Mouse (Mus musculus) forebrain, embryonic 14.5 days (tissue): ENCODE results near the gene Nrxn1. TPM values are rescaled to one million over a fixed set of nuclear protein-coding genes. Genes with fewer than 3 reads are reported as not detected.

ENCODE experiments used
- ATAC-seq: fragments of 200-750 bp; cut with Nextera tagmentation; 2 replicates; pipeline ENCODE4 v1.8.0; 2017; ENCODE audit warnings: mild to moderate bottlenecking, moderate library complexity
- DNase-seq: peaks from one replicate; pipeline ENCODE4 v3.0.0-alpha.2; 2015; ENCODE audit warnings: low spot score
- H3K27ac ChIP-seq: fragments of 300-500 bp; sonication (generic); 2 replicates; pipeline ENCODE4 v1.5.1; 2014; ENCODE audit warnings: low read depth, mild to moderate bottlenecking, control low read depth, low read length, moderate library complexity
- H3K27me3 ChIP-seq: fragments of 300-500 bp; sonication (generic); replicated peaks from 2 replicates; pipeline ENCODE4 v1.6.1; 2014; ENCODE audit warnings: low read length, control low read depth, mixed read lengths; ENCODE audit not compliant: control insufficient read depth, insufficient read depth
- H3K36me3 ChIP-seq: fragments of 300-500 bp; sonication (generic); 2 replicates; pipeline ENCODE4 v1.6.1; 2014; ENCODE audit warnings: low read length, control low read depth; ENCODE audit not compliant: control insufficient read depth, insufficient read depth
- H3K4me1 ChIP-seq: fragments of 300-500 bp; sonication (generic); 2 replicates; pipeline ENCODE4 v1.6.1; 2014; ENCODE audit warnings: antibody characterized with exemption, low read length, control low read depth; ENCODE audit not compliant: control insufficient read depth, insufficient read depth
- H3K4me2 ChIP-seq: fragments of 300-500 bp; sonication (generic); 2 replicates; pipeline ENCODE4 v1.6.1; 2014; ENCODE audit warnings: mild to moderate bottlenecking, control low read depth, low read length
- H3K4me3 ChIP-seq: fragments of 300-500 bp; sonication (generic); 2 replicates; pipeline ENCODE4 v1.5.1; 2014; ENCODE audit warnings: low read depth, low read length, control low read depth
- H3K9ac ChIP-seq: fragments of 300-500 bp; sonication (generic); 2 replicates; pipeline ENCODE4 v1.6.1; 2014; ENCODE audit warnings: mild to moderate bottlenecking, low read length, control low read depth, moderate library complexity
- H3K9me3 ChIP-seq: fragments of 300-500 bp; sonication (generic); replicated peaks from 2 replicates; pipeline ENCODE4 v1.6.1; 2016; ENCODE audit warnings: low read length, control low read depth, mixed read lengths; ENCODE audit not compliant: control insufficient read depth
- WGBS: fragments of 180-500 bp; shearing (Covaris S2); extraction: QIAGEN DNeasy Blood & Tissue Kit; methylation state at CpG from one replicate; pipeline ENCODE4 v1.1.7; 2014; 5-methylcytosine and 5-hydroxymethylcytosine counted together
- polyA plus RNA-seq: library from polyadenylated mRNA; unstranded; fragments of >200 nt; fragmentation: Nextera tagmentation; extraction: Ambion mirVana; gene quantifications from 2 replicates; pipeline ENCODE4 v1.2.1, GENCODE M21; 2014

Gene Nrxn1
- polyA plus RNA-seq, 1 experiment from 2014 or later: 69.8 TPM

DNA sequence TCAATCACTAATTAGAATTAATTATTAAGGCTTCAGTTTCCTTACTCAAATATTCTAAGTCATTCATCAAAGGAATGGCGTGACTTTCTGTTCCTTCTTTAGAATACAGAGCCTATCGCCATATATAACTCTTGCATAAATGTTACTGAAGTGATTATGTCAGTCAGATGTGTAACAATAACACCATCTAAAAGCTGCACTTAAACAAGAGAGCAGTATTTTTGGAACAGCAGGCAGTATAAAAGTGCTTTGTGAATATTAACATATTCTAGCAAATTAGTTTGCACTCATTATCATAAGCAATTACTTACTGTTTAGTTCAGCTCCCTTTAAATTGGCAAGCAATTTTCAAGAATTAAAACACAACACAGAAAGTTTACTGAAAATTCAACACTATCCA, 716.3 kb downstream of the Nrxn1 start:
- no peaks in the 10 kb centered on the region for H3K9me3 ChIP-seq
- H3K27me3 ChIP-seq: no peaks in the 10 kb centered on the region
- WGBS: 49% methylated on average over 2 of the region's 2 CpGs
- no peak overlapping the region for H3K4me2 ChIP-seq
- no peak overlapping the region for H3K4me3 ChIP-seq
- no peaks in the 10 kb centered on the region for H3K4me1 ChIP-seq
- H3K27ac ChIP-seq: no peak overlapping the region
- peak; percentile 38 for DNase-seq
- no peaks in the 10 kb centered on the region for H3K36me3 ChIP-seq
- no peak for ATAC-seq
- no peak overlapping the region for H3K9ac ChIP-seq

- ATAC-seq (no peak), DNase-seq (no peak)
- Histone ChIP-seq H3K27me3 (no peaks in the 10 kb centered on the region), H3K9ac (no peak overlapping the region), H3K4me2 (no peak overlapping the region), H3K9me3 (no peaks in the 10 kb centered on the region), H3K4me3 (no peak overlapping the region), H3K36me3 (no peaks in the 10 kb centered on the region), H3K4me1 (no peaks in the 10 kb centered on the region), H3K27ac (no peak overlapping the region)
- WGBS: 84% methylated on average over 4 of the region's 4 CpGs
These were observed 730.7 kb downstream of the Nrxn1 start for GRCm38 (mm10) chr17:90362169-90362568.

- Histone ChIP-seq H3K9me3 (no peaks in the 10 kb centered on the region), H3K4me2 (no peak overlapping the region), H3K4me3 (no peak overlapping the region), H3K36me3 (no peaks in the 10 kb centered on the region), H3K27me3 (no peaks in the 10 kb centered on the region), H3K4me1 (0 out of 2 replicates have a peak, but pooled peaks cover 5% of the 10 kb centered on the region), H3K9ac (no peak overlapping the region), H3K27ac (peak overlapping the region; percentile 29; the same call in 1 of the 2 replicates)
- peak; percentile 73 for DNase-seq
- WGBS: 51% methylated on average over 5 of the region's 5 CpGs
- peak; percentile 71 for ATAC-seq
These were observed 743.3 kb downstream of the Nrxn1 start for GRCm38 (mm10) chr17:90349385-90350095.

- H3K36me3 ChIP-seq: no peaks in the 10 kb centered on the region
- H3K4me1 ChIP-seq: 0 out of 2 replicates have a peak, but pooled peaks cover 5% of the 10 kb centered on the region
- no peak overlapping the region for H3K9ac ChIP-seq
- H3K27me3 ChIP-seq: no peaks in the 10 kb centered on the region
- DNase-seq (peak; percentile 67), ATAC-seq (peak; percentile 57; the same call in 1 of the 2 replicates)
- no peak overlapping the region for H3K4me3 ChIP-seq
- peak overlapping the region; percentile 9; the same call in 1 of the 2 replicates for H3K27ac ChIP-seq
- no peaks in the 10 kb centered on the region for H3K9me3 ChIP-seq
- WGBS: 51% methylated on average over 3 of the region's 3 CpGs
- no peak overlapping the region for H3K4me2 ChIP-seq
These were observed 746.0 kb downstream of the Nrxn1 start for GRCm38 (mm10) chr17:90346735-90347475.

DNA sequence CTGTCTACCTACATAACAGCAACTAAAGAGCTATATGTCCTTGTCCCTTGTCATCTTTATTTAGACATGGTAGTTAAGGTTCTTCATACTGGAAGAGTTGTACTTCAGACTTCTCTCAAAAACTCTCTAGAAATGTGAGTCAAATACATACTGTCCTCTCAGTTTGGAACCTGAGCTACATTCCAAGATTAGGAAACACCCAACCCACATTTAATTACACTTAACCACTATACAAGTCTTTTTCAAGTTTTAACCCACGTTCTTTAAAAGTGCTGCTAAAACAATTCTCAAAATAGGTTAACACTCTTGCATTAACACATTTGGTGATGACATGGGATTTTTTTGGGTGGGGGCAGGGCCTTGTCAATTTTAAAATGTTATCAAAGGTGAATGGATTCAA, 759.4 kb downstream of the Nrxn1 start:
- no peak for ATAC-seq
- no peak for DNase-seq
- WGBS: 92% methylated on average over 1 of the region's 1 CpGs
- H3K9me3 ChIP-seq: no peaks in the 10 kb centered on the region
- H3K36me3 ChIP-seq: no peaks in the 10 kb centered on the region
- H3K4me2 ChIP-seq: no peak overlapping the region
- H3K27ac ChIP-seq: no peak overlapping the region
- H3K4me3 ChIP-seq: no peak overlapping the region
- H3K9ac ChIP-seq: no peak overlapping the region
- no peaks in the 10 kb centered on the region for H3K4me1 ChIP-seq
- H3K27me3 ChIP-seq: no peaks in the 10 kb centered on the region

- WGBS: 88% methylated on average over 6 of the region's 6 CpGs
- DNase-seq (no peak), ATAC-seq (no peak)
- Histone ChIP-seq H3K9me3 (no peaks in the 10 kb centered on the region), H3K36me3 (no peaks in the 10 kb centered on the region), H3K4me2 (no peak overlapping the region), H3K27ac (no peak overlapping the region), H3K4me1 (no peaks in the 10 kb centered on the region), H3K9ac (no peak overlapping the region), H3K27me3 (no peaks in the 10 kb centered on the region), H3K4me3 (no peak overlapping the region)
These were observed 769.2 kb downstream of the Nrxn1 start for GRCm38 (mm10) chr17:90323674-90324073.

DNA sequence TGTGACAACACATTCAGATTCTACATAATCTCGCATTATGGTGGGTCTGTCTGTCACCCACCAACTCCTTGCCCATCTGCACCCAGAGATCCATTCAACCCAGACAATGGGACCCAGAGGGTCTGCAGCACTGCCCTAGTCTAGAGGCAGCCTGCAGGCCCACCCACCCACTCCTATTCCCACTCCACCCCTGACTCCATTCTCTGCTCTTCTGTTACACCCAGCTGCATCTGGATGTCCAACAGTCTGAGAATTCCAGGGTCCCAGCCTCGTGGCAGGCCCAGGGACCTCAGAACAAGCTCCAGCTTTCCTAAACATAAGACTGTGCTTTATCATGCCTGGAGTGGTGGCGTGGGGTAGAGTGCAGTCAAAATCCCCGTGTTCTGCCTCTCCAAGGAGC, 820.6 kb downstream of the Nrxn1 start:
- WGBS: 70% methylated on average over 4 of the region's 4 CpGs
- DNase-seq (no peak), ATAC-seq (no peak)
- no peaks in the 10 kb centered on the region for H3K36me3 ChIP-seq
- no peaks in the 10 kb centered on the region for H3K9me3 ChIP-seq
- H3K4me3 ChIP-seq: no peak overlapping the region
- no peak overlapping the region for H3K4me2 ChIP-seq
- no peak overlapping the region for H3K27ac ChIP-seq
- H3K27me3 ChIP-seq: no peaks in the 10 kb centered on the region
- no peaks in the 10 kb centered on the region for H3K4me1 ChIP-seq
- no peak overlapping the region for H3K9ac ChIP-seq

GRCm38 (mm10) chr17:90271165-90271564, 821.7 kb downstream of the Nrxn1 start:
- Histone ChIP-seq H3K9me3 (no peaks in the 10 kb centered on the region), H3K9ac (no peak overlapping the region), H3K4me1 (no peaks in the 10 kb centered on the region), H3K4me2 (no peak overlapping the region), H3K4me3 (no peak overlapping the region), H3K27me3 (no peaks in the 10 kb centered on the region), H3K27ac (no peak overlapping the region), H3K36me3 (no peaks in the 10 kb centered on the region)
- WGBS: 4% methylated on average over 4 of the region's 4 CpGs
- DNase-seq: no peak
- ATAC-seq: no peak

DNA sequence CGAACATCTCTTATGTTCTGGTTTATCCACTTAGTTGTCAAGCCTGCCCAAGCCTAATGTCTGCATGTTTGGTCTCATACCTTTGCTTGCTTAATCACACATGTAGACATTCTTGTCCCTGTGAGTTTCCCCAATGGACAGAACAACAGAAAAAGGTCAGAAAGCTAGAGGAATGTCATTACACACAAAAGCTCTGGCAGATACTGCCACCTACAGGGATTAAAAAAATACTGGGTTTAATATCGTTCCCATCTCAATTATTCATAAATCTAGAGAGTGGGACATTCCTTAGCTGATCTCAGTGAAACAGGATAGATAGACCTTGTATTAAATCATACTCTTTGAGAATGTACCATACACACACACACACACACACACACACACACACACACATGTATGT, 823.7 kb downstream of the Nrxn1 start:
- no peaks in the 10 kb centered on the region for H3K9me3 ChIP-seq
- no peaks in the 10 kb centered on the region for H3K27me3 ChIP-seq
- no peaks in the 10 kb centered on the region for H3K4me1 ChIP-seq
- H3K36me3 ChIP-seq: no peaks in the 10 kb centered on the region
- H3K9ac ChIP-seq: no peak overlapping the region
- DNase-seq (no peak), ATAC-seq (no peak)
- no peak overlapping the region for H3K4me3 ChIP-seq
- no peak overlapping the region for H3K4me2 ChIP-seq
- no peak overlapping the region for H3K27ac ChIP-seq
- 86% methylated on average over 2 of the region's 2 CpGs for WGBS
